Mouse (Mus musculus): Measurements from ENCODE around the gene Cox8c.

Cox8c gene

DNA sequence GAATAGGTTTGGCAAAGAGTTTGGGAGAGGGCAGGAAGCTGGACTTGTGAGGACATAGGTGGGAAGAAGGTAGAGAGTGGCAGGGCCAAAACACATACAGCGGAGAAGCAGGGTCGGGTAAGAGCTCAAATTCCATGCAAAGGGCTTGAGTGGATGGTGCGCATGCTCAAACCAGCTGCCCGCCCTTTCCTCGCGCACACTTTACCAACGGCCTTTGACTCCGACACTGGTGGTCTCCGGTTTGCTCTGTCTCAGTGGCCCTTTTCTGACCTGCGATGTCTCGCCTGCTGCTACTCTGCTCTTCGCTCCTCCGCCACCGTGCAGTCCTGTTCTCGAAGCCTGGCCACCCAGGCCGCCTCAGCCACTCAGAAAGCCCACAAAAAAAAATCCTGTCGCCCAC, at the start of gene Cox8c:
Gene Cox8c (plus strand): TSS at position 226 of the 400 bp plus-strand sequence.
- no peak for DNase-seq (ENCODE audit: low spot score)

- DNase-seq (ENCODE audit: low spot score) = no peak
Observed at GRCm38 (mm10) chr12:102860806-102861205, 38.3 kb upstream of the Cox8c start.

GRCm38 (mm10) chr12:102869802-102870201, 29.3 kb upstream of the Cox8c start:
- DNase-seq (ENCODE audit: low spot score) = no peak

GRCm38 (mm10) chr12:102870527-102870926, 28.6 kb upstream of the Cox8c start:
- no peak for DNase-seq (ENCODE audit: low spot score)

DNA sequence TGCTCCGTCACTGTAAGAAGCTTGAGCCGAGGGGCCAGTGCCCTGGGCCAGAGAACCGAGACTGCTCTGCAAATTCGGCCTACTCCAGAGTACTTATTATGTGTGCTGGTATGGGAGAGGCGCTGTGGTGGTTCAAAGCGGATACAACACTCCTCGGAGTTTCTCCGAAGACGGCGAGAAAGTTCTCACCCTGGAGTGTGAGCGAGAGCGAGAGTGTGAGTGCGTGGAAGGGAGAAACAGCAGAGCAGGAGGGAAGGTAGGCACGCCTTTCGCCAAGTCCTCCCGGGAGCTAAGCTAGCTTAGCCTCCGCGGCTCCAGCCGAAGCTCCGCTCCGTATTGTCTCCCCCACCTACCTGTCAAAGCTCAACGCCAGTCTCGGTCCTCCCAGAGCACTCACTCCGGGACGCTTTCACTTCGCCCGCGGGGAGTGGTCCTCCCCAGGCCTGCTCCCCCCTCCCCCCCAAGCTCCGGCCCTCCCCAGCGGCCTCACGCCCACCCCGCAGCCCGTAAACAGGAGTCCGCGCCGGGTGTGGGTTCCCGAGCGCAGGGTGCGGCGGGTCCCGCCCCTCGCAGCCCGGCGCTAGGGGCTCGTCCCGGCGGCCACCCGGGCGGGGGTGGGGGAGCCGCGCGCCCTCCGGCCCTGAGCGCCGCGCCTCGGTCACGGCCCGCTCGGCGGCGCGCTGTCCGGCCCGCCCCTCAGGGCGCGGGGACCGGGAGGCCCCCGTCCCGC, 21.6 kb upstream of the Cox8c start:
- DNase-seq (ENCODE audit: low spot score) = peak; percentile 27

DNA sequence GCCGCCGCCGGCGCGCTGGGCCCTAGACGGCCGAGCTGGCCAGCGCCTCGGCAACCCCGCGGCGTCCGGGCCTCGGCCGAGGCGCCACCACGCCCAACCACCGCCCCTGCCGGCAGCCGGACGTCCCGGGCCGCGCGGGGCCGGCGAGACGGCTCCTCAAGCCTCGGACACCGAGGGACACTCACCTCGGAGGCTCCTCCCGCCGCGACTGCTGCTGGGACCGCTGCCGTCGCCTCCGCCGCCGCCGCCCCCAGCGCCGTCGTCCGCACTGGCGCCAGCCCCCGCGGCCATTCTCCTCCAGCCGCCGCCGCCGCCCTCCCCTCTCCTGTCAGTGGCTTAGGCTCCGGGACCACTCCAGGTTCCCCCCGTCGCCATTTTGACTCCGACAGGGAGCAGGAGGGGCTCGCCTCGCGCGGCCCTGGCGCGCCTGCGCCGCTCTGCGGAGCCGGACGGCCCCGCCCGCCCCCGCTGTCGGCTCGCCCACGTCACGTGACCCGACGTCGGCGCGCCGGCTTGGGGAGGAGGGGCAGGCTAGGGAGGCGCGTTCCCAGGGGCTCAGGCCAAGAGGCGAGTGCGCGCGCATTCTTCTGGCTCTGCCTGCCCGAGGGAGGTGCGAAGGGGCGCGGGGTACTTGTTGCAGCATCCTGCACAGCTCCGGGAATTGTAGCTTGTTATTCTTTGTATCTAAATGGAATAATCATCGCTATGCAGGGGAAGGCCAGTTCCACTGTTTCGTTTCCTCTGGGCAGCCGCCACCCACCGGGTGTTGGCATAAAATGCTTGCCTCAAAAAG, 20.9 kb upstream of the Cox8c start, which contains the start of gene Btbd7:
Gene Btbd7 (minus strand): TSS at position 441 of the 793 bp plus-strand sequence.
- DNase-seq (ENCODE audit: low spot score) = peak; percentile 98

- no peak for DNase-seq (ENCODE audit: low spot score)
Observed at GRCm38 (mm10) chr12:102878901-102879300, 20.2 kb upstream of the Cox8c start.

DNA sequence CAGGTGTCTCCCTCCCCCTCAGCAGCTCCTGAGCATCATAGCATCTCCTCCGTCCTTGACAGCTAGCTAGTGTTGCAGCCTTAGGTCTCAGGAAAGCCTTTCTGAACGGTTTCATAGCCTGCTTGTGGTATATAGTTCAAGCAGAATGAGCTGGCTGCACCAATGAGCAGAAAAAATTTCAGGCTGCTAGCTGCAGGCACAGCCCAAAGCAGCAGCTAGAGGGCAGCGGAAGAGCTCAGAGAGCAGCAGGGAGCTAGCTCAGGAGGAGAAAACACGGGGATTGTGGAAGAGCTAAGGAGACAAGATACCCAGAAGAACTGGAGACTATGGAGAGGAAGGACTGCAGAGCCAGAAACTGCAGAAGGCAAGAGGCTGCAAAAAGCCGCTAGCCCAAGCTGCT, 13.4 kb upstream of the Cox8c start:
- no peak for DNase-seq (ENCODE audit: low spot score)

GRCm38 (mm10) chr12:102887366-102887765, 11.8 kb upstream of the Cox8c start:
- DNase-seq (ENCODE audit: low spot score) = no peak

DNA sequence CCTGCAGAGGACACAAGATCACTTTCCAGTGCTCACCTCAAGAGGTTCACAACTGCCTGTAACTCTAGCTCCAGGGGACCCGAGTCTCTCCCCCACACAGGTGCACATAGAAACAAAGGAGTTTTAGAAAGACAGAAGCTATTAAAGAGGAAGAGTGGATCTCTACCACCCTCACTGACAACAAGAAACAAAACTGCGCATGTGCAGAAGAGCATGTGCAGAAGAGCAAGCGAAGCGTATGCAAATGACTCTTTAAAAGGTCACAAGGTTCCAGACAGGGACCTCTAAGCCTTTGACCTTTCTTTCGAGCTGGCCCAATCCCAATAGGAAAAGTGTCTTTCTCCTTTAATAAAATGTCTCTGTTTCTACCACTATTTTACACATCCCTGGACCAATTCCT, 10.5 kb upstream of the Cox8c start:
- no peak for DNase-seq (ENCODE audit: low spot score)

GRCm38 (mm10) chr12:102908191-102908590, 9.1 kb downstream of the Cox8c start:
- no peak for DNase-seq (ENCODE audit: low spot score)

DNA sequence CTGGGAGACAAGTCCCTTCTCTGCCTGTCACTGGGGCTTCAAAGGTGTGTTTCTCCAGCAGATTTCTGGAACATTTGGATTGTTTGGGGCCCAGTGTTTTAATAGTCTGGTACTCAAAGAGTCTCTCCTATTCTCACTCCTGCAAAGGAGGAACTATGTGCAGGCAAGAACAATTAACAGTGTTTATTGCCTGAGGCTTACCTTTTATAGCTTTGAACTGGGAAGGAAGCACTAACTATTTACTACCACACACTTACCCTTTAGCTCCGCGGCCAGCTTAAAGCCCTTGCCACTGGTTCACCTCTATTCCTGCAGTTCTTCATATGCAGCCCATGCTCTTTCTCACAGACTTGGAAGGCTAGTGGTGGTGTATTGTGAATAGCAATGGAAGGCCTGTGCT, 17.0 kb downstream of the Cox8c start:
- DNase-seq (ENCODE audit: low spot score) = no peak

DNA sequence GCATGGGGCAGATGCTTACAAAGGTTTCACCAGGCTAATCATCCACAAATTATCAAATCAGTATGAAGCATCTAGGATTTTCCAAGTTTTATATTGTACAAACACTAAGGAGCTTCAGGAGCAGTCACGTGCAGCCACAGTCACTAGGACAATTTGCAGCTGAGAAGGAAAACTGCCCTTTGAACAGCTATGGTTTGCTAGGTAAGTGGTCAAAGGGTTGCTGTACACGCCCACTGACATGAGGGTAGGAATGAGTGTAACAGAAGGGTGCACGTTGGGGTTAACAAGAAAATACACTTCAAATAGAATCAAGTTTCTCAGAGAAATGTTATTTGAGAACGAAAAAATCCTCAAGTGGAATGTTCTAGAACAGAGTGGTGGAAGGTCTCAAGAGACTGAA, 30.6 kb downstream of the Cox8c start:
- DNase-seq (ENCODE audit: low spot score) = no peak

DNA sequence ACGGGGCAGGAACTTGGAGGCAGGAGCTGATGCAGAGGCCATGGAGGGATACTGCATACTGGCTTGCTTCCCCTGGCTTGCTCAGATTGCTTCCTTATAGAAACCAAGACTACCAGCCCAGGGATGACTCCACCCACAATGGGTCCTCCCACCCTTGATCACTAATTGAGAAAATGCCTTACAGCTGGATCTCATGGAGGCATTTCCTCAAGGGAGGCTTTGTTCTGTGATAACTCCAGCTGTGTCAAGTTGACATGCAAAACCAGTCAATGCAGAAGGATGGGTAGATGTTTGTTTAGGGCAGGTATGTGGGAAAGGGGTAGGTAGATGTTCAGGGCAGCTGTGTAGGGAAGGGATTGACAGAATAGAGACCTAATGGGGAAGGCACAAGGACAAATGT, 31.2 kb downstream of the Cox8c start:
- no peak for DNase-seq (ENCODE audit: low spot score)

GRCm38 (mm10) chr12:102930789-102931188, 31.7 kb downstream of the Cox8c start:
- DNase-seq (ENCODE audit: low spot score) = no peak

- DNase-seq (ENCODE audit: low spot score) = no peak
Observed at GRCm38 (mm10) chr12:102935892-102936291, 36.8 kb downstream of the Cox8c start.

- no peak for DNase-seq (ENCODE audit: low spot score)
Observed at GRCm38 (mm10) chr12:102945571-102945970, 46.5 kb downstream of the Cox8c start.

DNA sequence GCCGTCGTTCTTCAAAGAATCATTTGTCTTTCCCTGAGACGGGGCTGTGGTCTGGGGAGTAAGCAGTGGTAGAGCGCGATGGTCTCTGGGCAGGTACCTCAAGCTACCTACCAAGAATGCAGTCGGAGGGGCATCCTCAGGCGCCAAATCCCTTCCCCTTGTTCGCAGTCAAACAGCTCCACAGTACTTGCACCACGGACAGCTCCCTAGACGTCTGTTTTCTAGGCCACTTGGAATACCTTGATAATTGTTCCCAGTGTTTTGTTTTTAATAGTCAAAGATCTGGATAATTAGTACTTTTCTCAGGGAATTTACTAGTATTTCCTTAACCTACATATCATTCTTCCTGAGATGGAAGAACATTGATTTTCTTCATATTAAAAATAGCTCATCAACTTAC, 48.7 kb downstream of the Cox8c start:
- DNase-seq (ENCODE audit: low spot score) = no peak

DNA sequence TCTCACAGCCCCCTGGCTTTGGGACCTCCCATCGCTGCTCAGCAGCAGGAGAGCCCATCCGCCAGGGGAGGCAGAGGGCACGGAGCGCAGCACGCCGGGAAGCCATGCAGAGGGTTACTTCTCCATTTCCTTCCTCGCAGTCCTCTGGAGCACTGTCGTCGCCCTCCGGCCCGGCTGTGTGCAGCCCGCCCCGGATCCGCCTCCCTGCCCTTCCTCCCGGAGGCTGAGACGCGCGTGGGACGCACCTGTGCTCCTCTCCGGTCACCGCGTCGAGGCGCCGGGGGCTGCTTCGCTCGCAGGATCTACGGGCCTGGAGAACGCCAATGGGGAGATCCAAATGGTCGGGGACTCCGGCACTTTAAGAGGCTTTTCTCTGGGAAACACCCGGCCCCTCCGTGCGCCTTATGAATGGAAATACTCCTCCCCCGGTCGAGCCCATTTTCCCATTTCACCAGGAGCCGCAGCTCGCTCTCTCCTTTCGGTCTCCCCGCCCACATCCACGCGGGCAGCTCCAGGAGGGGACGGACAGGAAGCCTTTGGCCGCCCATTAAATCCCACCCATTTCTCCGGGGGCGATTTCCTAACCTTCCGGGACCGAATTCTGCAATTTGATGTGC, 49.8 kb downstream of the Cox8c start, which contains the start of gene Unc79:
Gene Unc79 (plus strand): TSS at position 82 of the 617 bp plus-strand sequence.
- DNase-seq (ENCODE audit: low spot score) = peak; percentile 8

DNA sequence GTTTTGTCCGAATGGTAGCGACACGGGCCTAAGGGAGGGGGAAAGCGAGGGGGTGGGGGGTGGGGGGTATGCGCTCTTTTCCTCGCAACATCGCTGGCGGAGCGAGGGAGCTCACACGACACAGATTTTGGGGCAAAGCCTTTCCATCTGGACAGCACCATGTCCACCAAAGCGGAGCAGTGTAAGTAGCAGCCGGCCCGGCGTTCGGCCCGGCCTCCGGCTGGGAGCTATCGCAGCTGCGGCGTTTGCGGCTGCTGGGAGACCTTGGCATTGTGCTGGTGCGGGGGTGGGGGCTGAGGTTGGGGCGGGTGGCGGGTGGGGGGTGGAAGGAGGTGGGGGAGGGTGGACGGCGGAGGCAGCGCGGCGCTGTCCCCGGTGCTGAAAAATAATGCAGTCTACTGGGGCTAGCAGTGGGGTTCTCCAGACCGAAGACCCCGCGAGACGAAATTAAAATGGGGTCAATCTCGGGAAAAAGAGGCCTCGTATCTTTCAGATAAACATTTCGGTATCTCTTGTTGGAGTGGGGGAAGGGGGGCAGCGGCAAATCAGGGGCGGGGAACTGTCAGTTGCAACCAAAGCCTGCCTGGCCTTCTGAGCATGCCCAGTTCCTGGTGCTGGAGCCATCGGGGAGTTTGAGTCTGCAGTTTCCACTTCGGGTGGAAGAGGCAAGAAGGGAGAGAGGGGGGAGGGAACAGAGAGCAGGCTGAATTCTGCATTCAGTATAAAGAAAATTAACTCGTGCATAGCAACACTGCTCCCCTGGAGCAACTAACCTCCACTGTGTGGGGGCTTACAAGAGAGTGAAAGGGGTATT, 50.5 kb downstream of the Cox8c start:
- peak; percentile 31 for DNase-seq (ENCODE audit: low spot score)

Data from urinary bladder, postnatal 25 days (tissue).